27 mouse cellular contexts compared by ENCODE assay signal in the genomic region with DNA sequence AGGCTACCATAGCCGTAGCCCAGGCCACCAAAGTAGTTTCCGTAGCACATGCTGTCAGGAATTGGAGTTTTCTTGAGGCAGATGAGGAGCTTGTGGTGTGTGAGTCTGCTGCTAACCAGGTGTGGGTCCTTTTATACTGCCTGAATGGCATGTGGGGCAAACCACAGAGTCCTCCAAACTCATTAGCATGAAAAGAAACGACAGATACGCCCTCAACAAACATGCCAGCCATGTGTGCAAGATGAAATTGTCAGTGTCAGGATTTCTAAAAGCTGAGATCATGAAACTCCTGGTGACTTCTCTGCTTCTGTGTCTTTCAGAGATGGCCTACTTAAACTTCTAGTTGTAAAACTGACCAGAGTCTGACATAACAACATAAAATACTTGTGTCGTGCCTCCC. TPM values are rescaled to one million over a fixed set of nuclear protein-coding genes. Genes with fewer than 3 reads are reported as not detected.
DNase-seq lines count a peak whose midpoint lies in the region; ATAC-seq and TF ChIP-seq lines count a peak whose summit lies in the region.
"Had no signal": no experiment of that assay in that cellular context is flagged by ENCODE, and none has a peak within 500 bp of the region (broad histone marks: within the 10 kb centered on the region; RNA-seq: fewer than 3 reads in every experiment).

A gene (minus strand): TSS at position 101 of the 400 bp plus-strand sequence.

- no peak within 1 kb of the TSS for H3K9ac ChIP-seq in MEL (ENCODE audit: control insufficient read depth, low read depth, low read length, poor library complexity, severe bottlenecking)
- H3K9ac ChIP-seq: embryonic facial prominence, embryonic 13.5 days; forebrain, embryonic 13.5 days; forebrain, embryonic 15.5 days; forebrain, postnatal 0 days had no signal

- H3K4me3 ChIP-seq in megakaryocyte, embryonic 14.5 days (replicated peaks): peak within 1 kb of the TSS; percentile 62
- no peak within 1 kb of the TSS for H3K4me3 ChIP-seq in MEL (ENCODE audit: control insufficient read depth in 1 of 2, insufficient read depth in 1 of 2, low read depth in 2 of 2, low read length in 2 of 2)
- H3K4me3 ChIP-seq: embryonic facial prominence, embryonic 13.5 days; forebrain, embryonic 13.5 days; forebrain, embryonic 15.5 days had no signal

- no peak for ATAC-seq in megakaryocyte, adult 5-6 weeks (ENCODE audit: poor library complexity, severe bottlenecking)
- ATAC-seq: activated CD4-positive, CD25-positive, alpha-beta regulatory T cell, adult 4 months; forebrain, embryonic 13.5 days; forebrain, embryonic 15.5 days; forebrain, postnatal 0 days; Patski had no signal

- DNase-seq in MEL (ENCODE audit: low read depth, low spot score): no peak
- DNase-seq in R1 (ENCODE audit: low read depth, low spot score): peak; percentile 26
- no peak for DNase-seq in urinary bladder, postnatal 25 days (ENCODE audit: low spot score)
- DNase-seq in ovary, postnatal 14 days (ENCODE audit: low spot score): no peak
- no peak for DNase-seq in left cerebral cortex, postnatal 36 days (ENCODE audit: low spot score in 2 of 2)
- DNase-seq: adrenal gland, adult 8-10 months; adrenal gland, postnatal 14 days; adrenal gland, postnatal 36 days; cerebellum, adult 11-12 months; cerebellum, adult 2 months; cerebellum, adult 9-10 months; cerebellum, postnatal 10 days; cerebellum, postnatal 25 days; forebrain, postnatal 0 days had no signal

- no peak for TF ChIP-seq CTCF in MEL (IDR thresholded peaks at IDR 0.05 in 2 of 3, conservative IDR thresholded peaks at IDR 0.05 in 1 of 3; ENCODE audit: control insufficient read depth in 1 of 3, insufficient read depth in 1 of 3, low read depth in 2 of 3, low read length in 3 of 3, poor library complexity in 1 of 3, severe bottlenecking in 1 of 3)

- H3K4me1 ChIP-seq in megakaryocyte, embryonic 14.5 days: no peaks in the 10 kb centered on the region
- no peaks in the 10 kb centered on the region for H3K4me1 ChIP-seq in MEL (ENCODE audit: control insufficient read depth in 1 of 2, insufficient read depth in 2 of 2, low read length in 2 of 2)
- H3K4me1 ChIP-seq: embryonic facial prominence, embryonic 13.5 days; forebrain, embryonic 13.5 days; forebrain, embryonic 15.5 days had no signal

- no peak for TF ChIP-seq POLR2A in MEL (IDR thresholded peaks at IDR 0.05; ENCODE audit: control insufficient read depth in 1 of 2, insufficient read depth in 1 of 2, low read depth in 1 of 2, low read length in 2 of 2, poor library complexity in 1 of 2)

- H3K36me3 ChIP-seq in megakaryocyte, embryonic 14.5 days (replicated peaks; ENCODE audit: low read length): no peaks in the 10 kb centered on the region
- H3K36me3 ChIP-seq in MEL (ENCODE audit: control insufficient read depth in 1 of 2, insufficient read depth in 2 of 2, low read length in 2 of 2): no peaks in the 10 kb centered on the region
- H3K36me3 ChIP-seq: embryonic facial prominence, embryonic 13.5 days; forebrain, embryonic 15.5 days; G1E had no signal

- H3K9me3 ChIP-seq in megakaryocyte, embryonic 14.5 days: peaks cover 10% of the 10 kb centered on the region
- H3K9me3 ChIP-seq in MEL (replicated peaks; ENCODE audit: insufficient read depth, low read length): no peaks in the 10 kb centered on the region
- H3K9me3 ChIP-seq: embryonic facial prominence, embryonic 13.5 days; forebrain, embryonic 13.5 days; forebrain, embryonic 15.5 days had no signal

- no peak for TF ChIP-seq EP300 in MEL (IDR thresholded peaks at IDR 0.05; ENCODE audit: low read depth in 1 of 2, low read length in 2 of 2)

- no peak for TF ChIP-seq RAD21 in MEL (IDR thresholded peaks at IDR 0.05; ENCODE audit: low read depth, low read length)

- H3K27me3 ChIP-seq in megakaryocyte, embryonic 14.5 days (replicated peaks): no peaks in the 10 kb centered on the region
- no peaks in the 10 kb centered on the region for H3K27me3 ChIP-seq in MEL (ENCODE audit: control insufficient read depth in 1 of 2, insufficient read depth in 2 of 2, low read length in 2 of 2)
- H3K27me3 ChIP-seq: embryonic facial prominence, embryonic 13.5 days; forebrain, embryonic 13.5 days; forebrain, embryonic 15.5 days; Patski had no signal

- H3K79me2 ChIP-seq in MEL (ENCODE audit: control insufficient read depth, insufficient read depth, low read length, poor library complexity): no peaks in the 10 kb centered on the region

- peak within 1 kb of the TSS; percentile 49; the same call in 1 of the 2 replicates for H3K27ac ChIP-seq in MEL (ENCODE audit: control insufficient read depth, low read depth, low read length)
- H3K27ac ChIP-seq: embryonic facial prominence, embryonic 13.5 days; forebrain, embryonic 13.5 days; forebrain, embryonic 15.5 days had no signal

- intact Hi-C loops in left cerebral cortex, postnatal 36 days (cut with DNase I): no loop called here

TF ChIP-seq in MEL, 35 proteins besides CTCF, POLR2A, EP300 and RAD21:
- TF ChIP-seq RCOR1 (IDR thresholded peaks at IDR 0.05; ENCODE audit: low read depth, low read length): no peak
- no peak for TF ChIP-seq NRF1 (IDR thresholded peaks at IDR 0.05; ENCODE audit: insufficient read depth, low read depth, low read length, poor library complexity, severe bottlenecking)
- TF ChIP-seq NELFE (IDR thresholded peaks at IDR 0.05; ENCODE audit: low read depth, low read length): no peak
- no peak for TF ChIP-seq POLR2AphosphoS5 (IDR thresholded peaks at IDR 0.05; ENCODE audit: borderline replicate concordance, low read depth, low read length)
- TF ChIP-seq MAZ (IDR thresholded peaks at IDR 0.05; ENCODE audit: low read depth, low read length): no peak
- TF ChIP-seq ZMIZ1 (IDR thresholded peaks at IDR 0.05; ENCODE audit: low read depth, low read length): no peak
- no peak for TF ChIP-seq MAFK (IDR thresholded peaks at IDR 0.05; ENCODE audit: borderline replicate concordance, low read depth, low read length)
- no peak for TF ChIP-seq MYB (IDR thresholded peaks at IDR 0.05; ENCODE audit: low read depth, low read length)
- TF ChIP-seq ZNF384 (IDR thresholded peaks at IDR 0.05; ENCODE audit: low read depth, low read length): no peak
- no peak for TF ChIP-seq GATA1 (IDR thresholded peaks at IDR 0.05; ENCODE audit: low read depth, low read length)
- TF ChIP-seq SIN3A (IDR thresholded peaks at IDR 0.05; ENCODE audit: low read length): no peak
- no peak for TF ChIP-seq ELF1 (IDR thresholded peaks at IDR 0.05; ENCODE audit: low read depth, low read length)
- TF ChIP-seq HCFC1 (IDR thresholded peaks at IDR 0.05; ENCODE audit: low read depth, low read length): no peak
- no peak for TF ChIP-seq TCF12 (IDR thresholded peaks at IDR 0.05; ENCODE audit: low read depth, low read length)
- TF ChIP-seq TBP (IDR thresholded peaks at IDR 0.05; ENCODE audit: low read depth, low read length): no peak
- TF ChIP-seq USF1 (IDR thresholded peaks at IDR 0.05; ENCODE audit: low read depth, low read length): no peak
- no peak for TF ChIP-seq CHD1 (IDR thresholded peaks at IDR 0.05; ENCODE audit: low read depth, low read length)
- no peak for TF ChIP-seq TAL1 (IDR thresholded peaks at IDR 0.05; ENCODE audit: low read length)
- no peak for TF ChIP-seq MXI1 (IDR thresholded peaks at IDR 0.05; ENCODE audit: low read depth, low read length)
- TF ChIP-seq MAX (IDR thresholded peaks at IDR 0.05; ENCODE audit: low read length): no peak

RNA-seq across cellular contexts. Expression of the gene that starts here (rescaled TPM):
- polyA plus RNA-seq in megakaryocyte, embryonic 14.5 days (2012; ENCODE audit: insufficient read depth, low replicate concordance): not detected in 2 replicates
- not detected in 2 replicates for total RNA-seq in megakaryocyte, adult 5-6 weeks (2015)
- total RNA-seq in megakaryocyte, adult 5-6 weeks (2017): not detected in 2 replicates
- not detected in 2 replicates for total RNA-seq in MEL (2012; rRNA removed)
- not detected for polyA plus RNA-seq in MEL (2012; ENCODE audit: insufficient read depth in 1 of 2, insufficient read length in 2 of 2, low read depth in 1 of 2, low replicate concordance in 2 of 2, missing spikeins in 1 of 2)
- not detected for total RNA-seq in left cerebral cortex, postnatal 36 days (2021)
- total RNA-seq: adrenal gland, adult 18-20 months; adrenal gland, adult 8-10 months; adrenal gland, postnatal 14 days; adrenal gland, postnatal 36 days; forebrain, postnatal 0 days had no signal
- polyA plus RNA-seq: activated CD4-positive, CD25-positive, alpha-beta regulatory T cell, adult 4 months; C2C12; cerebellum, adult 2 months; cortical plate, adult 2 months; embryonic facial prominence, embryonic 11.5 days; embryonic facial prominence, embryonic 13.5 days; forebrain, embryonic 11.5 days; forebrain, embryonic 13.5 days; forebrain, embryonic 15.5 days; forebrain, postnatal 0 days; G1E; Patski had no signal
